Mouse (Mus musculus) kidney, adult 8-10 months (tissue): ENCODE measurements around the gene Mllt3.

ENCODE experiments used
- DNase-seq, 2 experiments: peaks; one replicate each; pipeline ENCODE4 v3.0.0; 2022

Gene Mllt3

GRCm38 (mm10) chr4:87870563-87870962, 162.6 kb downstream of the Mllt3 start:
- peak; percentile 51 to 57 for DNase-seq

DNA sequence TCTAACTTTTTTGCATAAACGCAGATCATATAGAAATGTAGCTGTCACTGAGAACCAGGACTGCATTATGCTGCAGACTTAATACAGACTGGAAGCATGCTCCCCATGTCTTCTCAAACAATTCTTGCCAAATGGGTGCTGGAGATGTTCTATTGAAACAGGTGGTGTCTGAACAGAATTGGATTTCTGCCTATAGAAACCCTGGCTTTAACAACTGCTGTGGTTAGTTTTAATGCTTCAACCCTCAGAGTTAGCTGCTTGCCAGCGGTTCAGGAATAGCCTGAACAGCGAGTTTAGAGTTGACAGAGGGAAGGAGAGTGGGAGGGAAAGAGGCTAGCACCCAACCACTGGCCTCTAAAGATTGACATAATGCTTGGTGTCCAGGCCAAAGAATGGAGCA, 166.6 kb downstream of the Mllt3 start:
- DNase-seq: no peak

DNA sequence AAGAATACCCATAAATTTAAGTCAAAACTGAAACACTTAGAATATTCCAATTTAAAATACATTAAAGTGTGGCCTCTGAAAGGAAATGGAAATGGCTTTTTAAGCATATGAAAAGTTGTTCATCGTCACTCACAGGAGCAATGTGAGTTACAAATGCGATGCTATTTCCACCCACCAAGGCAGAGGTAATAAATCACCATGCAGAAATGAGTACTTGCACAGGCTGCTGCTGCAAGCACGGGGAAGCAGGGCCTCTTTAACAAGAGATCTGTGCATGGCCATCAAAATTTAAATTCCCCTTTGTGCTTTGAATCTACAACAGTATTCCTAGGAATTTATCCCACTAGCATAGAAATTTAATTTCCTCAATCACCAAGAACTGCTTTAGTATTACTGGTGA, 167.3 kb downstream of the Mllt3 start:
- DNase-seq: no peak

DNA sequence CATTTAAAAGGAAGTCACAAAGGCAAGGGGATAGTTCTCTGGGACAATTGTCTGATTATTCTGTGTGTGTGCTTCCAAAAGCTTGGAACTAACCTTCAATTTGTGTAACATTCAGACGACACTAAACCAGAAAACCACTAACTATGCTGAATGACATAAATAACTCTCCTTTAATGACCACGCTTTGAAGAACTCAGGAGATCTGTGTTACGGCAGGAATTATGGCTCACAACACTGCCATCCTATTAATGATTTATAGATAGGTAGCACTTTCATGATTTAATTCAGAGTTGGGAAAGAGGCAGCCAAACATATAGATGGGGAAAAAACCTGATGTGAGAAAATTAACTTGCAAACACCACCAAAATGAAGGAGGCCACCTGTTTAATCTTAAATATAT, 168.1 kb downstream of the Mllt3 start:
- DNase-seq: no peak

GRCm38 (mm10) chr4:87863212-87863611, 170.0 kb downstream of the Mllt3 start:
- no peak for DNase-seq

GRCm38 (mm10) chr4:87860723-87861122, 172.4 kb downstream of the Mllt3 start:
- no peak for DNase-seq

DNA sequence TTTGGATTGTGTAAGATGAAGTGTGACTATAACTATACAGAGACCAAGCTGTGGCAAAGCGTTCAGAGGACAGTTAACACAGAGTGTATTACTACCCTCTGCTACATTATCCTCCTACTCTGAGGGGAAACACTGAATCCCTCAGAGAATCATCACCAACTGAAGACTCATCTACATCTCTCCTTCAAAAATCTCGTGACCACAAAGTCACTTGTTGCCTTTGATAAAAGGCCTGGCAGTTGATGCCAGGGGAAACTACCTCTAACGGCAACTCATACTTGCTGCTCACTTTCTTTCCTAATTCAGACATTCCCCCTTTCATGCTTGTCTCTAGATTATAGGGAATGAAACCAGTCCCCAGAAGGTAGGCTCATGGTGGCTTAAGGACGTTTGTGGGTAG, 174.0 kb downstream of the Mllt3 start:
- no peak for DNase-seq

- DNase-seq: no peak
Measured at GRCm38 (mm10) chr4:87857982-87858381, 175.2 kb downstream of the Mllt3 start.

- DNase-seq: no peak
Measured at GRCm38 (mm10) chr4:87852461-87852860, 180.7 kb downstream of the Mllt3 start.

- DNase-seq: no peak
Measured at GRCm38 (mm10) chr4:87850051-87850450, 183.1 kb downstream of the Mllt3 start.

DNA sequence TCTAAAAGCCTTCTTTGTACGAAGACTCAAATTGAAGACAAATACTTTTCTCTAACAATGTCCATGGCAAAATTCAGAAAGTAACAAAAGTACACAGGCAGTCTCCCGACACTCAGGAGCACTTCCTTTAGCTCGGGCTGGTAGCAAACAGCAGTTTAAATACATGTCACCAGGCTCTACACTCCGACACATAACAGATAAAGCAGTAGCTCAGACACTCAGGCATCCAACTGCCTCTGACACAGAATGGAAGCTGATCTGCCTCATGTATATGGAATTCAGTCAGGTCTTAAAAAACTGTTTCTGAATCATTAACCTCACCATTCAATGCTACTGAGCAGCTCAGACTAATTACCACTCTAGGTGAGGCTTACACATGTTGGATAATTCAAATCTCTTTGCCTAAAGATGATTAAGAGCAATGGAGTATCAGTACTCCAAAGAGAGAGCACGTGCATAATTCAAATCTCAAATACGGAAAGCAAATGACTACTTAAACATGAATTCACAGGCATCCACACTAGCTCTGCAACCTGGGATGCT, 188.4 kb downstream of the Mllt3 start:
- DNase-seq: no peak

- no peak for DNase-seq
Measured at GRCm38 (mm10) chr4:87840210-87840910, 192.8 kb downstream of the Mllt3 start.

- DNase-seq: no peak
Measured at GRCm38 (mm10) chr4:87838716-87839115, 194.4 kb downstream of the Mllt3 start.

DNA sequence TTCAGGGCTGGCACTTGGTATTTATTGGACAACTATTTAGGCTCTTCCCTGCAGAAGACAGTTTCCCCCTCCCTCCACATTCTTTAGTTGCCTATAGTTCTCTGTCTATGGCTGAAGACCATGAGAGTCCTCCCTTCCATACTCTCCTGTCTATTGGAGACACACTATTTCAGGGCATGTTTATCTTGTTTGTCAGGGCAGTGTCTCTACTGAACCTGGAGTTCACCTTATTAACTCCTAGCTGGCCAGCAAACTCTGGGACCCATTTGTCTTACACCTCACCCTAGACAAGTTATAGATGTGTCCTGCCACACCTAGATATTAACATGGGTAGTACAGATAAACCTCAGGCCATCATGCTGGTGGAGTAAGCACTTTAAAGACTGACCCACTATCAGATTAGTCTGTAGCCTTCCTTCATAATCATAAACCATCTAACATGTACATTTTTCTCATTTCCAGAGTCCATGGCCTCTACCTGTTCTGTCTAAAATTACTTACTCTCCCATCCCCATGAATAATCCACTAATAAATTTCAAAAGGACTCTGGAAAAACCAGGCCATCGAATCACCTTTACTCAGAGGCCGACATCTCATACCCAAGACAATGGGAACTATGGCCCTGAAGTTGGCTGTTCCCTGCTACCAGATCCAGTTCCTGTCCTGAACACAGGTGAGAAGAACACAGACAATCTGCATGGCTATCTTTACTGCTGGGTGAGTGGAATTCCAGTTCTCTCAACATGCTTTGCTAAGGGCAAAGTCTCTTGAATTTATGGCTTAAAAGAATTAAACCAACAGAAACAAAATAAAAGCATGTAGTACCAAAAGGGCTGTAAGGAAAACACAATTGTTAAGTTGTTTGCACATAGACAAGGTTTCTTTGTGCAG, 195.4 kb downstream of the Mllt3 start:
- DNase-seq: no peak

DNA sequence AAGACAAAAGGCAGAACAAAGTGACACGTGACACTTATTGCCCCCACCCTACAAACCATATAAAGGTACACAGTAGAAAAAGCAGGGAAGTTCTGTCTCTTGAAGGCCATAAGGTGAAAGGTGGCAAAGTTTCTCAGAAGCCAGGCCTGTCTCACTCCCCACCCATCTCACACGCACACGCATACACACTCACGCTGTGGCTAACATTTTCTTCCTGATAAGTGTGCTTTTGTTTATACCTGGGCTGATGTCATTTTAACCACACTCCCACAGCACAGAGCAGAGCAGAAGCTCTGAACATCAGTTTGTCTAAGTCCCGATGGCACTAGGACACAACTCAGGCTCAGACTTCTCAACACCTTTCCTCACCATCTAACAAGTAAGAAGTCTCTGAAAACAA, 196.9 kb downstream of the Mllt3 start:
- DNase-seq: no peak

- DNase-seq: no peak
Measured at GRCm38 (mm10) chr4:87835191-87835590, 198.0 kb downstream of the Mllt3 start.

- no peak for DNase-seq
Measured at GRCm38 (mm10) chr4:87834310-87834709, 198.9 kb downstream of the Mllt3 start.

DNA sequence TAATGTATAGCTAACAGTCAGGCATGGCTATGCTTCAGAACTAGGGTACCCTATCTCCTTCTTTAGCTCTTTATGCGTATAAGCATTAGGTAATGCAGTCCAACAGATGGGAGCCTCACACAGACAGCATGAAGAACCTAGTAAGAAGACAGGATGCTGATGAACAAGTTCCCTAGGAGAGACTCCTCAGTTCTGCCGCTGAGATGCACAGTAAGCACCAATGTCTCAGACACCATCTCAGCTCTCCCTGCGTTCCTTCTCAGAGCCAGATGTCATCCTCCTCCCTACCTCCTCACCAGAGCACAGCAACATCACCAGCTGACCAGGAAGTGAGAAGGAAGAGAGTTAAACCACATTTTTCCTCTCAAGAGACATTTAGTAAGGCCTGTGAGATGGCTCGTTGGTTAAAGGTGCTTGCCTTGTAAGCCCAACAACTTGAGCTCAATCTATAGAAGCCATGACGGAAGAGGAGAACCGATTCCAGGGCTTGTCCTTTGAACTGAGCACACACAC, 202.3 kb downstream of the Mllt3 start:
- DNase-seq: no peak

- no peak for DNase-seq
Measured at GRCm38 (mm10) chr4:87829426-87830063, 203.6 kb downstream of the Mllt3 start.

GRCm38 (mm10) chr4:87826336-87826735, 206.8 kb downstream of the Mllt3 start:
- DNase-seq: no peak

DNA sequence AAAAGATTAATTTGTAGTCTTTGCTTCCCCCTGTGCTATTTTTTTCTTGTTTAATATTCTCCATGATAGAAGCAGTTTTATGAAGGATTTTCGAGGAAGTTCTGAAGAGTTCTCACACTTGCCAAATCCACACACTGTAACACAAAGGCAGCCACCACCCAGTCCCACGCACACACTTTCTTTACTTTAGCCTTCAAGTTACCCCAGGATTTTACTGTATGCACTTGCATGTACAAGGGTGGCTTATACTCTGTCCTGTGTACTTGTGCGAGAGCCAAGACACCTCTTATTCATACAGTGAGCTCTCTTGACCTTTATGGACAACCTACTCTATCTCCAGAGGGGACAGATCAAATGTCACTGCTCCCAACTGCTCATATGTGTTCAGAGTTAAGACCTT, 209.5 kb downstream of the Mllt3 start:
- no peak for DNase-seq

- peak in 1 of 2 experiments; percentile 3 for DNase-seq
Measured at GRCm38 (mm10) chr4:87823191-87823590, 210.0 kb downstream of the Mllt3 start.

DNA sequence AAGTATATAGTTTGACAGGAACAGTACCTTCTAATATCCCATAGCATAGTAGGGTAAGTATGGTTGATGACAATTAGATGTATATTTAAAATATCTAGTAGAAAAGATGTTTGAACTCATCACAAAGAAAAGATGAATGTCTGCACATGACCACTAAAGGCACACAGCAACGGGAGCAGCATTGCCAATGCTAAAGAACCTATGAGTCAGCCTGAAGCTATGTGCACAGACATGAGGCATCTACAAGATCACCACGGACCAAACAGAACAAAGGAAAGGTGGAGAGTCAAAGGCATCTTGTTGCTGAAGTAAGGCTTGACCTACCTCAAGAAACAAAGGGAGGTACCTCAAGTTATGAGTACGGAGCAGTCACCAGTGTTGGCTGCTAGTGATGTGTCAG, 212.3 kb downstream of the Mllt3 start:
- DNase-seq: no peak
